Comparison of ENCODE assay signal across 8 mouse cellular contexts in genomic region chr17:48100441-48101417, GRCm38 (mm10). TPM values are rescaled to one million over a fixed set of nuclear protein-coding genes. Genes with fewer than 3 reads are reported as not detected.
DNase-seq lines count a peak whose midpoint lies in the region; ATAC-seq and TF ChIP-seq lines count a peak whose summit lies in the region.

No protein-coding gene starts in this region.

- H3K4me1 ChIP-seq in bone marrow, adult 2 months (ENCODE audit: control insufficient read depth, insufficient read depth, low read length) = peaks cover 1% of the 10 kb centered on the region; the same call in 1 of the 2 replicates
- H3K4me1 ChIP-seq in embryonic facial prominence, embryonic 15.5 days = peaks cover 42% of the 10 kb centered on the region
- H3K4me1 ChIP-seq in limb, embryonic 13.5 days = peaks cover 51% of the 10 kb centered on the region
- H3K4me1 ChIP-seq in midbrain, embryonic 16.5 days (ENCODE audit: control insufficient read depth, insufficient read depth, low read length) = peaks cover 23% of the 10 kb centered on the region
- H3K4me1 ChIP-seq in spleen, adult 2 months (ENCODE audit: control insufficient read depth, insufficient read depth, insufficient read length) = peaks cover 27% of the 10 kb centered on the region

- H3K4me2 ChIP-seq in embryonic facial prominence, embryonic 15.5 days (replicated peaks) = peak overlapping the region; percentile 52
- peak overlapping the region; percentile 57 for H3K4me2 ChIP-seq in limb, embryonic 13.5 days (replicated peaks)
- peak overlapping the region; percentile 54 for H3K4me2 ChIP-seq in midbrain, embryonic 16.5 days (ENCODE audit: low read length)

- H3K9ac ChIP-seq in embryonic facial prominence, embryonic 15.5 days = no peak overlapping the region
- H3K9ac ChIP-seq in limb, embryonic 13.5 days = no peak overlapping the region
- no peak overlapping the region for H3K9ac ChIP-seq in midbrain, embryonic 16.5 days (ENCODE audit: low read depth, low read length)

- peak; percentile 60; the same call in 1 of the 2 replicates for ATAC-seq in embryonic facial prominence, embryonic 15.5 days (ENCODE audit: insufficient number of reproducible peaks, low FRiP score, low TSS enrichment, low read depth)
- ATAC-seq in limb, embryonic 13.5 days (ENCODE audit: low FRiP score, low read depth) = peak; percentile 72
- peak; percentile 79 for ATAC-seq in midbrain, embryonic 16.5 days

- peak; percentile 98 for TF ChIP-seq CTCF in bone marrow, adult 2 months (IDR thresholded peaks at IDR 0.05; ENCODE audit: control insufficient read depth, insufficient read depth, low read length)
- peak; percentile 98 for TF ChIP-seq CTCF in spleen, adult 2 months (IDR thresholded peaks at IDR 0.05; ENCODE audit: extremely low read depth, insufficient read depth, insufficient read length, insufficient replicate concordance)

- H3K36me3 ChIP-seq in embryonic facial prominence, embryonic 15.5 days = no peaks in the 10 kb centered on the region
- H3K36me3 ChIP-seq in limb, embryonic 13.5 days = no peaks in the 10 kb centered on the region
- no peaks in the 10 kb centered on the region for H3K36me3 ChIP-seq in midbrain, embryonic 16.5 days (ENCODE audit: control insufficient read depth, insufficient read depth, low read length)
- no peaks in the 10 kb centered on the region for H3K36me3 ChIP-seq in spleen, adult 2 months (ENCODE audit: control insufficient read depth, insufficient read depth, low read length)

- H3K4me3 ChIP-seq in bone marrow, adult 2 months (replicated peaks; ENCODE audit: control insufficient read depth, low read depth, low read length) = no peak overlapping the region
- H3K4me3 ChIP-seq in embryonic facial prominence, embryonic 15.5 days (replicated peaks) = peak overlapping the region; percentile 36
- H3K4me3 ChIP-seq in limb, embryonic 13.5 days = peak overlapping the region; percentile 34
- H3K4me3 ChIP-seq in midbrain, embryonic 16.5 days (ENCODE audit: low read depth, low read length) = peak overlapping the region; percentile 31
- no peak overlapping the region for H3K4me3 ChIP-seq in spleen, adult 2 months (ENCODE audit: extremely low read depth, insufficient read depth, insufficient read length)

- peaks cover 47% of the 10 kb centered on the region for H3K27me3 ChIP-seq in embryonic facial prominence, embryonic 15.5 days
- H3K27me3 ChIP-seq in limb, embryonic 13.5 days = peaks cover 42% of the 10 kb centered on the region
- peaks cover 27% of the 10 kb centered on the region for H3K27me3 ChIP-seq in midbrain, embryonic 16.5 days (ENCODE audit: control insufficient read depth, insufficient read depth, low read depth, low read length)
- peaks cover 17% of the 10 kb centered on the region for H3K27me3 ChIP-seq in spleen, adult 2 months (ENCODE audit: control insufficient read depth, insufficient read depth, low read length)

- WGBS in bone marrow, adult 2 months = 12% methylated on average over 21 of the region's 21 CpGs
- WGBS in embryonic facial prominence, embryonic 15.5 days = 13% methylated on average over 20 of the region's 21 CpGs
- 12% methylated on average over 20 of the region's 21 CpGs for WGBS in limb, embryonic 13.5 days
- 11% methylated on average over 21 of the region's 21 CpGs for WGBS in midbrain, embryonic 16.5 days
- WGBS in spleen, adult 2 months = 15% methylated on average over 20 of the region's 21 CpGs

- no peak for TF ChIP-seq POLR2A in bone marrow, adult 2 months (IDR thresholded peaks at IDR 0.05; ENCODE audit: borderline replicate concordance, control insufficient read depth, low read depth, low read length)
- no peak for TF ChIP-seq POLR2A in spleen, adult 2 months (IDR thresholded peaks at IDR 0.05; ENCODE audit: low read depth, low read length)

- no peak overlapping the region for H3K27ac ChIP-seq in bone marrow, adult 2 months (ENCODE audit: control insufficient read depth, insufficient read depth, low read depth, low read length, poor library complexity)
- no peak overlapping the region for H3K27ac ChIP-seq in embryonic facial prominence, embryonic 15.5 days (replicated peaks)
- no peak overlapping the region for H3K27ac ChIP-seq in limb, embryonic 13.5 days
- H3K27ac ChIP-seq in midbrain, embryonic 16.5 days (ENCODE audit: low read length) = no peak overlapping the region
- H3K27ac ChIP-seq in spleen, adult 2 months (ENCODE audit: insufficient read depth, low read length) = no peak overlapping the region

- H3K9me3 ChIP-seq in embryonic facial prominence, embryonic 15.5 days (replicated peaks) = no peaks in the 10 kb centered on the region
- no peaks in the 10 kb centered on the region for H3K9me3 ChIP-seq in limb, embryonic 13.5 days
- H3K9me3 ChIP-seq in midbrain, embryonic 16.5 days (replicated peaks; ENCODE audit: control insufficient read depth, low read length, poor library complexity, severe bottlenecking) = no peaks in the 10 kb centered on the region

- DNase-seq in 416B (ENCODE audit: low read depth) = peak; percentile 84
- DNase-seq in heart, adult 8-10 months (ENCODE audit: low spot score) = peak; percentile 75
- peak; percentile 90 for DNase-seq in kidney, adult 9 months
- peak; percentile 66 to 78 for DNase-seq in spleen, adult 2 months (ENCODE audit: low read depth in 1 of 2, low spot score in 2 of 2)

RNA-seq across cellular contexts. Expression of gene 1700067P10Rik, which starts 11.6 kb away (rescaled TPM):
- polyA plus RNA-seq in bone marrow, adult 2 months (2011; ENCODE audit: insufficient read depth, insufficient read length, low replicate concordance, missing spikeins) = not detected in 2 replicates
- polyA plus RNA-seq in embryonic facial prominence, embryonic 15.5 days (2015; fragmentation: Nextera tagmentation; extraction: Ambion mirVana) = not detected in 2 replicates
- not detected for total RNA-seq in heart, adult 8-10 months (2022)
- polyA plus RNA-seq in limb, embryonic 13.5 days (2015; fragmentation: Nextera tagmentation; extraction: Ambion mirVana) = not detected in 2 replicates
- not detected in 2 replicates for polyA plus RNA-seq in midbrain, embryonic 16.5 days (2015; fragmentation: Nextera tagmentation; extraction: Ambion mirVana)
- polyA plus RNA-seq in spleen, adult 2 months (2012; rRNA removed) = not detected in 2 replicates

RNA-seq across cellular contexts. Expression of gene 9830107B12Rik, which starts 45.3 kb away (rescaled TPM):
- 4.3 and 10.2 TPM in 2 replicates for polyA plus RNA-seq in bone marrow, adult 2 months (2011; ENCODE audit: insufficient read depth, insufficient read length, low replicate concordance, missing spikeins)
- not detected in 2 replicates for polyA plus RNA-seq in embryonic facial prominence, embryonic 15.5 days (2015; fragmentation: Nextera tagmentation; extraction: Ambion mirVana)
- not detected for total RNA-seq in heart, adult 8-10 months (2022)
- not detected in 2 replicates for polyA plus RNA-seq in limb, embryonic 13.5 days (2015; fragmentation: Nextera tagmentation; extraction: Ambion mirVana)
- not detected in 2 replicates for polyA plus RNA-seq in midbrain, embryonic 16.5 days (2015; fragmentation: Nextera tagmentation; extraction: Ambion mirVana)
- 0.18 and 0.35 TPM in 2 replicates for polyA plus RNA-seq in spleen, adult 2 months (2012; rRNA removed)

Comparison
In these comparisons a context has a peak if more than half of its experiments do, and no peak if none do; other contexts are left out.
1. H3K4me3 ChIP-seq: peak in embryonic facial prominence, embryonic 15.5 days (single experiment), limb, embryonic 13.5 days (single experiment) and midbrain, embryonic 16.5 days (single experiment); none in bone marrow, adult 2 months (single experiment) and spleen, adult 2 months (single experiment).
2. Peak in every context shown above with its lines, with median percentiles within 50 percentile points of each other: DNase-seq, ATAC-seq and H3K4me2 ChIP-seq.